Mouse (Mus musculus) T-cell, adult 2 months (primary cell): ENCODE data around the gene Fam69b.
A peak's percentile ranks its signal among the peaks of the same experiment; 100 is the strongest.

ENCODE experiments used
- DNase-seq: peaks from one replicate; pipeline ENCODE4 v3.0.0; 2022; ENCODE audit warnings: low spot score

The Fam69b gene

GRCm38 (mm10) chr2:26627921-26628739, at the start of gene Fam69b:
Gene Fam69b (plus strand): TSS chr2:26628457.
- DNase-seq, result peak; percentile 57

- DNase-seq, result no peak
Observed at GRCm38 (mm10) chr2:26579714-26580113, 48.5 kb upstream of the Fam69b start, which contains the start of gene Egfl7. Gene Egfl7 (plus strand): TSS chr2:26580014.

GRCm38 (mm10) chr2:26580751-26581150, 47.5 kb upstream of the Fam69b start:
- DNase-seq, result no peak

- no peak for DNase-seq
Observed at GRCm38 (mm10) chr2:26582203-26582602, 46.1 kb upstream of the Fam69b start.

DNA sequence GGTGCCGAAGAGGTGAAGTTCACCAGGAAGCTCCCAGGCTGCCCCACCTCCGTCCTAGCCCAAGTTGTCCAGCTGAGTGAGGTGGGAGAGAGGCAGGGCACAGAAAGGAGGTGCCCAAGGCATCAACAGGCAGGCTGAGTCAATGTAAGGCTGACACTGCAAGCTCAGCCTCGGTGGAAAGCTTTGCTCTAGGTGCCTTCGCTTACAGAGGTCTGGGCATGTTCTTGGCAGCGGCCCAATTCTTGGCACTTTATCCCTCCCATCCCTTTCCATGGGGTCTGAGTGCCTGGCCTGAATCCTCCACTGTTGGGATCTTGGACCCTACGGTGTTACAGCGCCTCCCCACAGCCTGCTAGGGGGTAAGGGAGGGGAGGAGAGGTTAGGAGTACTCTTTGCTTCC, 45.5 kb upstream of the Fam69b start:
- DNase-seq, result no peak

GRCm38 (mm10) chr2:26583640-26584039, 44.6 kb upstream of the Fam69b start:
- DNase-seq, result no peak

GRCm38 (mm10) chr2:26585713-26586112, 42.5 kb upstream of the Fam69b start:
- DNase-seq, result no peak

DNA sequence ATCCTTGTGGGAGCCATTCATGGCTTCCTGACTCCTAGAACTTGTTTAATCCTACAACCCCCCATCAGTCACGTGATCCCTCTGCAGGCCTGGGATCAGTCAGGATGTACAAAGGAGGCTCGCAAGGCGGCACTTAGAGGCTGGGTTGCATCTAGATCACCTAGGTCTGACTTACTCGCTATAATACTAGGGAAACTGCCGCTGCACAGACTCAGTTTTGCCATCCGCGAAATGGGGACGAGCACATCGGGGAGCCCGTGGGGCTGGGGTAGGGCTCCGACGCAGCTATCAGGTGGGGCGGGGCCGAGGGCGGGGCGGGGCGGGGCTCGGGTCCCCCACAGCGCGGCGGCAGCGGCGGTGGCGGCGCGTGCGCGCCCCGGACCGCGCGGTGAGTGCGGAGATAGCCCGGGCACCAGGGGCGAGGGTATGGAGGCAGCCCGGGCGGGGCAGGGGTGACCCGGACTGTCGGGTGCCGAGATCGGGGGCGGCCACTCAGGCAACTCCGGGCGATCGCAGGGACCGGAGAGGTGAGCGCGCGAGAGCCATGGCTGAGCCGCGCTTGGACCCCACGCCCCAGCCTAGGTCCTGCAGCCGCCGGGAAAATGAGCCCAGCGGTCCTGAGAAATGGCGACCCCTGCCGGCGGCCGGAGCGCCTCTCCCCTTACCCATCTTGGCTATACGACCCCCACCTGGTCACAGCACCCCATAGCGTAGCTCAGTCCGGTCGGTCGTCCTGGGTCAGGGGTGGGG, 41.8 kb upstream of the Fam69b start, which contains the start of gene Gm20532:
TSS of gene Gm20532 (plus strand) at position 346 of the 750 bp plus-strand sequence.
- DNase-seq, result peak; percentile 34

- peak; percentile 30 for DNase-seq
Observed at GRCm38 (mm10) chr2:26587044-26587405, 41.2 kb upstream of the Fam69b start.

DNA sequence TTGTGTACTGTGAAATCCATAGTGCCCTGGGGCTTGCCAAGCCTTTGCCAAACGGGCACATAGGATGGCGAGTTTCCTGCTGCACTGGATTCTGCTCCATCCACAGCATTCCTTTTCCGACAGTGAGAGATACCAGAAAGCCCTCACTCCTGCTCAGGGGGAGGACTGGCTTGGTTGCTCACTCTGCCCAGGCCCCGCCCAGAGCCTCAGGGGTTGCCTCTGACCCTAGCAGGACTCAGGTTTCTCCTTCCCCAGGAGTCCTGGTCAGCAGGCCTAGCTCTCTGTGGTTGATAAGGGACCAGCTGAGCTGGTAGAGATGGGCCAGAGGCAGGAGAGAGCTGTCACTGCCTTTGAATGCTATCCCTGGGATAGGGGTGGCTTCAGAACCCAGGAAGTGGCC, 39.7 kb upstream of the Fam69b start:
- no peak for DNase-seq

- no peak for DNase-seq
Observed at GRCm38 (mm10) chr2:26589284-26589683, 39.0 kb upstream of the Fam69b start.

GRCm38 (mm10) chr2:26590282-26590681, 38.0 kb upstream of the Fam69b start:
- DNase-seq, result no peak

DNA sequence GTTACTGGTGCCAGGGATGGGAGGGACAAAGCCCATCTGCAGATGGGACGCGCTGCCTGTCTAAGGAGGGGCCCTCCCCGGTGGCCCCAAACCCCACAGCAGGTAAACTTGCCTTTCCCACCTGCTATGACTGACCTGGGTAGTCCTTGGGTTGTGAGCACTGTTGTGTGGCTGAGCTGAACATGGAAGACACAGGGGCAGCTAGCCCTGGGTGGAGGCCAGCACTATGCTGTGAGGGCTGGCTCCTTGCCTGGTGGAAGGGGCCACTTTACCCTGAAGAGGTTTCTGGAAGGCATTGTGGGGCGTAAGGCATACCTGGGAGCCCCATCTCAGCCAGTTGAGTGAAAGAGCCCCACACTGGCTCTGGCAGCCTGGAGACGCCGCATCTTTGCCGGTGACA, 37.3 kb upstream of the Fam69b start:
- DNase-seq, result no peak

- no peak for DNase-seq
Observed at GRCm38 (mm10) chr2:26591416-26591815, 36.8 kb upstream of the Fam69b start.

- no peak for DNase-seq
Observed at GRCm38 (mm10) chr2:26593211-26594021, 34.8 kb upstream of the Fam69b start.

- peak; percentile 75 for DNase-seq
Observed at GRCm38 (mm10) chr2:26594022-26594346, 34.3 kb upstream of the Fam69b start.

DNA sequence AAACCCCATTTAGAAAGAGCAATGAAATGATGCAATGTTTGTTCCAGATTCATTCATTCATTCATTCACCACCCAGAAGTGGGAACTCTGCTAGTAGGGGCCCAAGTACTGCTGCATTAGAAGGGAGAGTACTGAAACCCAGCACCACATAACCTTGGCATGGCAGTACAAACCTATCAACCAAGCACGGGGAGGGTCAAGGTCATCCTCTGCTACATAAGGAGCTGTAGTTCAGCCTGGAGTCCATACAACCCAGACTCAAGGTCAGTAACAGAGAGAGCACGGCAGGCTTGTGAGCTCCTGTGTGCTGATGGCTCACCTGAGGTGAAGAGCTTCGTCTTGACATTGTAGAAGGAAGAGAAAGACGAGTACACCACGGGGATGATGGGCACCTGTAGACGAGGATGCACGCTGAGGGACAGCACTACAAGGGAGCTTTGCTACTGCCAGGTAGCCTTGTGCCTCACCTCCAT, 33.8 kb upstream of the Fam69b start:
- DNase-seq, result no peak

DNA sequence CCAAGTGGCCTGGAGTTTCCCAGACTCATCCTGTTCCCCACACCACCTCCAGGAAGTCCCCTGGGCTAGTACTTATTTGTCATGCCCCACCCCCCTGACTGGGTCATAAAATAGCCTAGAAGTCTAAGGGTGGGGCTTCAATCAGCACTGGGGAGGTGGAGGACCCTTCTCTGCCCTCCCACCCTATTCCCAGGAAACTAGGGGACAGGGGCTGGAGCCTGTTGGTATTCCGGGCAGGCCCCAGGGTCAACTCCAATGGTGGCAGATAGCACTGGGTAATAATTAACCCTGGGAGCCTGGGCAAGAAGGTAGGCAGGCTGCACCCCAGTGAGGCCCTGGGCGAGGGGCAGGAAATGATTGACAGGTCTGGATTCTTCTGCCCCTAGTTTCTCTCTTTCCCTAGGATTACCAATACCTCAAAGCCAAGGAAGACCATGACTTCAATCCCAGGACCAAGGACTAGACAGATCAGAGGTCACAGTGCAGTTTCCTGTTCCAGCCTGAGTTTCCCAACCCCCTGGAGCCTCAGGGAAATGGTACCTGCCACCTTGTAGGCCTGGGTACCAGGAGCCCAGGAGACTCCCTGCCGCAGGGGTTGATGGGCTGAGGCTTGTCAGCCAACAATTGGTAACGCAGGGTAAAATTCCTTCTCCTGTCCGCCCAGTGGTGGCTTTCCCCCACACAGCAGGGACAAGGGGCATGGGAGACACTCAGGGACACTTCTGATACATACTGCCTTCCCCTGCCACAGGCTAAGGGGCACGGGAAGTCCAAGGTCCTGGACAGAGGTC, 33.1 kb upstream of the Fam69b start:
- DNase-seq, result no peak

- peak; percentile 14 for DNase-seq
Observed at GRCm38 (mm10) chr2:26595725-26596435, 32.4 kb upstream of the Fam69b start.

- DNase-seq, result no peak
Observed at GRCm38 (mm10) chr2:26596898-26597297, 31.4 kb upstream of the Fam69b start.

DNA sequence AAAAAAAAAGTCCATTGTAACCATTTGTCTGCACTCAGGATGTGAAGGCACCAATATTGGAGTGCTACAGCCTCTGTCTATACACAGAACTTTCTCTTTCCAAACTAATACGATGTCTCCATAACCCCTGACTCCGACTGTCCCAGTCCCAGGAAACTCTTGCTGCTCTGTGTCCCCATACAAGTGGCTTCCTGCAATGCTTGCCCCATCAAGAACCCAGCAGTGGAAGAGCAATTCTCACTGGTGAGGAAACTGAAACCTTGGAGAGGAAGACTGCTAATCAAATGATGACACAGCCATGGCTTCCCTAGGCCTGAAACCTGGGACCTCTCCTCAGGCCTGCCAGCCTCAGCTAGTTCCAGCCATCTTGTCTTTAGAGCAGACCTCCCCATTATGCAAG, 30.4 kb upstream of the Fam69b start:
- DNase-seq, result no peak
